Mouse (Mus musculus): Measurements from ENCODE around the gene Faim2.

- TF ChIP-seq CTCF (IDR thresholded peaks at IDR 0.05; ENCODE audit: borderline replicate concordance, insufficient read depth, low read depth, low read length) (no peak), POLR2A (IDR thresholded peaks at IDR 0.05; ENCODE audit: borderline replicate concordance, insufficient read depth, low read length) (no peak)
Observed at GRCm38 (mm10) chr15:99511797-99512525, 16.0 kb downstream of the Faim2 start.

Measured in cerebellum, adult 2 months (tissue).